Mouse (Mus musculus): Measurements from ENCODE around the gene Nanos3. TPM values are rescaled to one million over a fixed set of nuclear protein-coding genes. Genes with fewer than 3 reads are reported as not detected.

Gene Nanos3
- polyA plus RNA-seq, 1 experiment from 2014 or later, result 10.1 TPM

GRCm38 (mm10) chr8:84188671-84189070, 3.7 kb upstream of the Nanos3 start:
- Histone ChIP-seq H3K27ac (replicated peaks) (no peak overlapping the region), H3K4me2 (no peak overlapping the region), H3K27me3 (0 out of 2 replicates have a peak, but pooled peaks cover 8% of the 10 kb centered on the region), H3K4me1 (replicated peaks) (peaks cover 37% of the 10 kb centered on the region), H3K9ac (no peak overlapping the region), H3K9me3 (no peaks in the 10 kb centered on the region), H3K36me3 (no peaks in the 10 kb centered on the region), H3K4me3 (no peak overlapping the region)
- no peak for ATAC-seq (ENCODE audit: low read depth)
- WGBS, result 88% methylated on average over 10 of the region's 10 CpGs

DNA sequence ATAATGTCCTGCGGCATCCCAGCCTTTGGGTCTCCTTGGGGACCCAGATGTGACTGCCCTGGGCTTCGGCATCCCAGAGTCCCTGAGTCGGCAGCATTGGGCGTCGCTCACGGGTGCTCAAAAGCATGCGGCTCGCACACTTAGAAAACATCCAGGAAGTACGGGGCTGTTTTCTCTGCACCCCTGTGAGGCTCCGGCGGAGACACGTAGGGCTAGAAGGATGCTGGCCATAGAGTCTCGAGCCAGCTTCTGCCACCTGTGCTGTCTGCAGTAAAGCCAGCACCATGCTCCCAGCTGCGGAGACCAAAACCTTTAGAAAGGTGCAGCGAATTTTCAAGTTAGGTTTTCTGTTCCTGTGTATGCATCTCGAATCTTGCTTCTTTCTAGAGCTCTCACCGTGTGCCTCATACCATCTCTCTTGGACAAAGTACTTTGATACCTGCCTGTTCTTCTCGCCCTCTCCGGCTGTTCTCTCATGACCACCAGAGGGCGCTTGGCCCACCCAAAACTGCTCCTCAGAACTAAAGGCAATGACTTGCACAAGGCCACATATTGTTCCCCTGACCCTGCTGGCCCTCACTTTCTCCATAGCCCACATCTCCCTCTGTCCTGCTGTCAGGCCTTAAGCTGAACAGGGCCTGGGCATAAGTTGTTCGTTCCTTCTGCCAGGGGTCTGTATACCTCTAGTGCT, 2.2 kb upstream of the Nanos3 start:
- Histone ChIP-seq H3K9ac (peak overlapping the region; percentile 59), H3K36me3 (no peaks in the 10 kb centered on the region), H3K4me2 (peak overlapping the region; percentile 61), H3K4me3 (peak overlapping the region; percentile 33), H3K27me3 (0 out of 2 replicates have a peak, but pooled peaks cover 8% of the 10 kb centered on the region), H3K27ac (replicated peaks) (no peak overlapping the region; the same call in 1 of the 2 replicates), H3K9me3 (no peaks in the 10 kb centered on the region), H3K4me1 (replicated peaks) (peaks cover 38% of the 10 kb centered on the region)
- no peak for ATAC-seq (ENCODE audit: low read depth)
- 5% methylated on average over 21 of the region's 21 CpGs for WGBS

DNA sequence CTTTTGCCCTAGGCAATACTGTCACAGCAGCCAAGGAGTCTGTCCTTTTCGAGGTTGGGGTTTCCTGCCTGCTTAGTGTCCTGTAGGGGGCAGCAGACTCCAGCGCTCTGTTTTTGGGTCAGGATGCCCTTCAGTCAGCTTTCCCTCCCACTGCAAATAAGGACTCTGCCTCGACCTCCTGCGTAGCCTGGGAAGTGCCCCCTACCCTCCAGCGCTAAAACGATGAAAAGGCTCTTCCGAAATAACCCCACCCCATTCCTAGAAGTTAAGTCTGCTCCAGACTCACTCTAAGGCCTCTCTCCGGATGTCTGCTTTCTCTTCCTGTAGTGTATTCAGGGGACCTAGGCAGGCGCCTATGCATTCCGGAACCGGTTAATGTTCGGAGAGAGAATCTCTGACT, 1.5 kb upstream of the Nanos3 start:
- H3K4me3 ChIP-seq, result peak overlapping the region; percentile 33
- H3K27me3 ChIP-seq, result 0 out of 2 replicates have a peak, but pooled peaks cover 8% of the 10 kb centered on the region
- no peak overlapping the region; the same call in 1 of the 2 replicates for H3K27ac ChIP-seq (replicated peaks)
- under 1% methylated on average over 12 of the region's 12 CpGs for WGBS
- peak overlapping the region; percentile 61 for H3K4me2 ChIP-seq
- no peaks in the 10 kb centered on the region for H3K36me3 ChIP-seq
- no peaks in the 10 kb centered on the region for H3K9me3 ChIP-seq
- 0 out of 2 replicates have a peak, but pooled peaks have one; percentile 7 for ATAC-seq (ENCODE audit: low read depth)
- H3K9ac ChIP-seq, result peak overlapping the region; percentile 59
- peaks cover 38% of the 10 kb centered on the region for H3K4me1 ChIP-seq (replicated peaks)

GRCm38 (mm10) chr8:84184085-84185043, 653 bp downstream of the Nanos3 start:
- ATAC-seq (ENCODE audit: low read depth), result peak; percentile 9; the same call in 1 of the 2 replicates
- 20% methylated on average over 21 of the region's 21 CpGs for WGBS
- Histone ChIP-seq H3K4me1 (replicated peaks) (peaks cover 57% of the 10 kb centered on the region), H3K4me3 (peak overlapping the region; percentile 81), H3K27ac (replicated peaks) (peak overlapping the region; percentile 97), H3K9ac (peak overlapping the region; percentile 99), H3K4me2 (peak overlapping the region; percentile 79), H3K36me3 (no peaks in the 10 kb centered on the region), H3K27me3 (0 out of 2 replicates have a peak, but pooled peaks cover 8% of the 10 kb centered on the region), H3K9me3 (no peaks in the 10 kb centered on the region)

DNA sequence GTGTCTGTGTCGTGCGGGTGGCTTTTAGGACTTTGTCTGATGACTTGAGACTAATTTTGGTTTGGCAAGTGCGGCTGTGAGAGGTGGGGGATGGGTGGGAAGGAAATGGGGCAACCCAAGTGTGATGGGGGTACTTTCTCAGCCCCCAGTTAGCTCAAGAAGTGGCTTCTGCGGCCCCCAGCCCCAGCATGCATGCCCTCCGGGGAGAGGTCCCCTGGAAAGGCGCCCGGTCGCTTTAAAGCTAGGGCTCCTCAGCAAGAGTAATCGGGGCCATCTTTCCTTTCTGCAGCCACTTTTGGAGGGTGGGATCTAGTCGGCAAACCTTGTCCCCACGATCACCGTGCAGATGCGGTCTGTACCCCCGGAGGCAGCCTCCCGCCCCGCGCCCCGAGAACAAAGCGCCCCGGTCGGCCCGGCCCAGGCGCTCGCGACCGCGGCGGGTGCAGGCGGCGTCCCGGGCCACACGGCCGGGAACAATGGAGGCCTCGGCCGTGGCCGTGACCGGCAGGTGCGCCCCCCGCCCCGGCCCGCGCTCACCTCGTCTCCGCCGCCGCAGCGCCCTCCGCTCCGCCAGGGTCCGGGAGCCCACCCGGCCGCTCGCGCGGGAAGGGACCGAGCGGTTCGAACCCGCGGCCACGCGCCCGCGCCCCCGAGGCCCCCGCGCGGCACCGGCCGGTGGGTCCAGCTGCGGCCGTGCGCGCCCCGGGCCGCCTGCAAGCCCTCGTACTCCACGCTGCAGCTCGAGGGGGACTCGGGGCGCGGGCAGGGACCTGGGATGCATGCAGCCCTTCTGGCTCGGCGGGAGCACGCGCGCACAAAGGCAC, 1.5 kb downstream of the Nanos3 start:
- peaks cover 4% of the 10 kb centered on the region for H3K36me3 ChIP-seq
- WGBS, result under 1% methylated on average over 56 of the region's 87 CpGs
- H3K9ac ChIP-seq, result peak overlapping the region; percentile 99
- 0 out of 2 replicates have a peak, but pooled peaks cover 8% of the 10 kb centered on the region for H3K27me3 ChIP-seq
- peak overlapping the region; percentile 79 for H3K4me2 ChIP-seq
- H3K27ac ChIP-seq (replicated peaks), result peak overlapping the region; percentile 97
- peaks cover 66% of the 10 kb centered on the region for H3K4me1 ChIP-seq (replicated peaks)
- ATAC-seq (ENCODE audit: low read depth), result peak; percentile 40
- H3K9me3 ChIP-seq, result no peaks in the 10 kb centered on the region
- H3K4me3 ChIP-seq, result peak overlapping the region; percentile 81

- peaks cover 10% of the 10 kb centered on the region for H3K36me3 ChIP-seq
- WGBS, result 54% methylated on average over 4 of the region's 4 CpGs
- H3K4me3 ChIP-seq, result peak overlapping the region; percentile 81
- H3K9me3 ChIP-seq, result no peaks in the 10 kb centered on the region
- peak overlapping the region; percentile 97 for H3K27ac ChIP-seq (replicated peaks)
- ATAC-seq (ENCODE audit: low read depth), result no peak
- 0 out of 2 replicates have a peak, but pooled peaks cover 6% of the 10 kb centered on the region for H3K27me3 ChIP-seq
- H3K9ac ChIP-seq, result peak overlapping the region; percentile 99
- H3K4me2 ChIP-seq, result peak overlapping the region; percentile 79
- peaks cover 68% of the 10 kb centered on the region for H3K4me1 ChIP-seq (replicated peaks)
These were observed 2.2 kb downstream of the Nanos3 start for GRCm38 (mm10) chr8:84182833-84183232.

DNA sequence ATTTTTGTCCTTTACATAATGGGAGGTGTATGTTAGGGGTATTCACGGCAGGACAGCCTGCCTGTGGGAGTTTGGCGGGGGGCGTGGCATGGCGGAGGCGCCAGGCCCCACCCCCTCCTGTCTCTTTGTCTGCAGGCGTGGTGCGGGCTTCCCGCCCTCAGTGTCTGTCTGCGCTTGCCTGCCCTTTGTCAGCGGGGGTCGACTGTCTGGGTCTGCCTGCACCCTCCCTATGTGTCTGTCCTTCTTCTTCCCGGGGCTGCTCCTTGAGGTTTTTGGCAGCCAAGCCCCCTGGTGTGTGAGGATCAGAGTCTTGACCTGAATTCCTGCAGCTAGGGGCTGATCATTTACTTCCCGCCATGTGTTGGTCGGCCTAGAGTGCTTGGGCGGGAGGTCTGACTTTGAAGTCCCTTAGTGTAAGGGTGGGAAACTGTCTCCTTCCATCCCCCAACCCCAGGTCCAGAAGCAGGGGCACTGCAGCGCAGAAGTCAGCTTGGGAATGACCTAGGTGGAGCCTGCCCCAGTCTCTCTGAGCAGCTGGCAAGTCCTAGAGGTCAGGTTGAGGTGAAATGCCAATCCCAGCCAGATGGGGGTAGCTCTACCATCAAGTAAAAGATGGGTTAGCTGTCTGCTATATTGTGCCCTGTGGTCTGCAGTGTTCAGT, 4.4 kb downstream of the Nanos3 start:
- Histone ChIP-seq H3K4me2 (peak overlapping the region; percentile 79), H3K27ac (replicated peaks) (peak overlapping the region; percentile 92), H3K9me3 (no peaks in the 10 kb centered on the region), H3K4me3 (peak overlapping the region; percentile 34), H3K4me1 (replicated peaks) (peaks cover 68% of the 10 kb centered on the region), H3K9ac (peak overlapping the region; percentile 77), H3K27me3 (no peaks in the 10 kb centered on the region), H3K36me3 (peaks cover 16% of the 10 kb centered on the region)
- WGBS, result under 1% methylated on average over 16 of the region's 16 CpGs
- ATAC-seq (ENCODE audit: low read depth), result peak; percentile 56

DNA sequence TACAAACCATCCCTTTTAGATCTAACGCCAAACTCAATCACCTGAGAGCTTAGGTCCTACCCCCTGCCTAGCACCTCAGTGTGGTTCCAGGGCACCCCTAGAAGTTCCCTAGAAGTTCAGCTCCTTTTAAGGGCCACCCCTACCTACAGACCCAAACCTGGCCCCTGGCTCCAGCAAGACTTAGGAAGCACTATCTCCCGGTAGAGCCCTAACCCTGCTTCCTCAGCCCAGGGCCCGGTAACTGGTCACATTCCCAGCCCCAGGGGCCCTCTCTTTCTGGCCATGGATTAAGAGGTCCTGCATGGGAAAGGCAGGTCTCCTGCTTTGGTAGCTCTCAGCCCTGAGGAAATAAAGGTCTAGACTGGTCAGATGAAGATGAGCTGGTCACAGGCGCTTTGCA, 5.1 kb downstream of the Nanos3 start:
- ATAC-seq (ENCODE audit: low read depth), result peak; percentile 6; the same call in 1 of the 2 replicates
- Histone ChIP-seq H3K9ac (peak overlapping the region; percentile 77), H3K4me3 (peak overlapping the region; percentile 34), H3K4me1 (replicated peaks) (peaks cover 67% of the 10 kb centered on the region), H3K9me3 (no peaks in the 10 kb centered on the region), H3K27ac (replicated peaks) (peak overlapping the region; percentile 92), H3K4me2 (peak overlapping the region; percentile 79), H3K27me3 (no peaks in the 10 kb centered on the region), H3K36me3 (peaks cover 23% of the 10 kb centered on the region)
- WGBS, result 7% methylated on average over 4 of the region's 4 CpGs

- Histone ChIP-seq H3K36me3 (peaks cover 36% of the 10 kb centered on the region), H3K4me1 (replicated peaks) (peaks cover 57% of the 10 kb centered on the region), H3K27me3 (no peaks in the 10 kb centered on the region), H3K4me2 (no peak overlapping the region), H3K9ac (peak overlapping the region; percentile 27), H3K9me3 (no peaks in the 10 kb centered on the region), H3K27ac (replicated peaks) (no peak overlapping the region), H3K4me3 (no peak overlapping the region)
- ATAC-seq (ENCODE audit: low read depth), result no peak
- WGBS, result 72% methylated on average over 8 of the region's 8 CpGs
These were observed 6.4 kb downstream of the Nanos3 start for GRCm38 (mm10) chr8:84178592-84178991.

DNA sequence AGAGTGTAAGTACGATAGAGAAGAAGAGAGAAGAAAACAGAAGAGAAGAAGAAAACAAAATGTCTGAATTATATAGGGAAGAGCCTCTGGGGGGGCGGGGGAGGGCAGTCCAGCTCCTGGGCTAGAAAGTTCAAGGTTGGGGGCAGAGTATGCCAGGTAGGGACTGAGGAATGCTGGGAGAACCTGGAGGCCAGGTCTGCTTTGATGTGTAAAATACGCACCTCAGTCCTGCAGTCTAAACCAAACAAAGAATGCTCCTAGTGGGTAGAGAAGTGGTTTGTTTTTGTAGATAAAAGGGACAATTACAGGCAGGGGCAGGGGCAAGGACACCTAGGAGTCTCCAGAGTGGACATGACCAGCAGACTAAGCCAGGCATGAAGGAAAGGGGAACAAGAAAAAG, 7.6 kb downstream of the Nanos3 start:
- Histone ChIP-seq H3K4me3 (no peak overlapping the region), H3K9me3 (no peaks in the 10 kb centered on the region), H3K4me2 (no peak overlapping the region), H3K36me3 (peaks cover 48% of the 10 kb centered on the region), H3K4me1 (replicated peaks) (peaks cover 50% of the 10 kb centered on the region), H3K27ac (replicated peaks) (no peak overlapping the region), H3K9ac (no peak overlapping the region), H3K27me3 (no peaks in the 10 kb centered on the region)
- 93% methylated on average over 3 of the region's 3 CpGs for WGBS
- ATAC-seq (ENCODE audit: low read depth), result no peak

- H3K27ac ChIP-seq (replicated peaks), result no peak overlapping the region
- peaks cover 56% of the 10 kb centered on the region for H3K36me3 ChIP-seq
- no peaks in the 10 kb centered on the region for H3K27me3 ChIP-seq
- 50% methylated on average over 3 of the region's 3 CpGs for WGBS
- H3K4me3 ChIP-seq, result no peak overlapping the region
- H3K9ac ChIP-seq, result no peak overlapping the region
- H3K4me2 ChIP-seq, result no peak overlapping the region
- no peaks in the 10 kb centered on the region for H3K9me3 ChIP-seq
- peaks cover 42% of the 10 kb centered on the region for H3K4me1 ChIP-seq (replicated peaks)
- ATAC-seq (ENCODE audit: low read depth), result no peak
These were observed 8.5 kb downstream of the Nanos3 start for GRCm38 (mm10) chr8:84176560-84176959.

Data from neural tube, embryonic 13.5 days (tissue).